Comparison of ENCODE assay signal across 10 mouse cellular contexts in genomic region chr8:10665821-10666283, GRCm38 (mm10).
DNase-seq lines count a peak whose midpoint lies in the region; ATAC-seq and TF ChIP-seq lines count a peak whose summit lies in the region.
"Had no signal": no experiment of that assay in that cellular context is flagged by ENCODE, and none has a peak within 500 bp of the region (broad histone marks: within the 10 kb centered on the region; RNA-seq: fewer than 3 reads in every experiment).

No protein-coding gene starts in this region.

- H3K27ac ChIP-seq in neural tube, embryonic 11.5 days (ENCODE audit: low read depth, low read length) = no peak overlapping the region
- no peak overlapping the region for H3K27ac ChIP-seq in hindbrain, embryonic 12.5 days
- no peak overlapping the region for H3K27ac ChIP-seq in neural tube, embryonic 14.5 days (ENCODE audit: low read depth, low read length)
- no peak overlapping the region for H3K27ac ChIP-seq in thymus, adult 2 months (ENCODE audit: control insufficient read depth, insufficient read depth, low read length)
- H3K27ac ChIP-seq: liver, embryonic 13.5 days had no signal

- H3K9ac ChIP-seq in neural tube, embryonic 11.5 days (ENCODE audit: low read length) = no peak overlapping the region
- H3K9ac ChIP-seq in hindbrain, embryonic 12.5 days = no peak overlapping the region
- H3K9ac ChIP-seq in neural tube, embryonic 14.5 days (replicated peaks; ENCODE audit: low read depth, low read length) = no peak overlapping the region
- H3K9ac ChIP-seq: embryonic facial prominence, embryonic 13.5 days; liver, embryonic 13.5 days had no signal

- H3K4me3 ChIP-seq in neural tube, embryonic 11.5 days (ENCODE audit: low read depth, low read length) = no peak overlapping the region
- H3K4me3 ChIP-seq in hindbrain, embryonic 12.5 days = no peak overlapping the region
- H3K4me3 ChIP-seq in neural tube, embryonic 14.5 days (ENCODE audit: low read depth, low read length) = no peak overlapping the region
- no peak overlapping the region for H3K4me3 ChIP-seq in thymus, adult 2 months (ENCODE audit: control insufficient read depth, insufficient read depth, low read length)
- H3K4me3 ChIP-seq: embryonic facial prominence, embryonic 13.5 days; liver, embryonic 13.5 days had no signal

- peak; percentile 14 for DNase-seq in neural tube, embryonic 11.5 days (ENCODE audit: low spot score)
- DNase-seq in neural tube, embryonic 10.5 days (ENCODE audit: extremely low spot score, low spot score) = no peak
- DNase-seq in brain, adult 2 months (ENCODE audit: low read depth, low spot score) = peak; percentile 18
- DNase-seq in adrenal gland, postnatal 36 days = no peak
- DNase-seq in thymus, adult 2 months = no peak
- DNase-seq: gastrocnemius, postnatal 36 days; liver, embryonic 13.5 days had no signal

- no peak for TF ChIP-seq POLR2A in thymus, adult 2 months (IDR thresholded peaks at IDR 0.05; ENCODE audit: control insufficient read depth, extremely low read depth, insufficient read depth, low read length, poor library complexity)

- no peak for TF ChIP-seq CTCF in thymus, adult 2 months (IDR thresholded peaks at IDR 0.05; ENCODE audit: borderline replicate concordance, control insufficient read depth, extremely low read depth, insufficient read depth, low read length, poor library complexity)

- H3K4me2 ChIP-seq in neural tube, embryonic 11.5 days (ENCODE audit: low read depth) = no peak overlapping the region
- H3K4me2 ChIP-seq in hindbrain, embryonic 12.5 days (replicated peaks) = no peak overlapping the region
- no peak overlapping the region for H3K4me2 ChIP-seq in neural tube, embryonic 14.5 days (ENCODE audit: low read depth, low read length)
- H3K4me2 ChIP-seq: embryonic facial prominence, embryonic 13.5 days; liver, embryonic 13.5 days had no signal

- ATAC-seq in neural tube, embryonic 11.5 days (ENCODE audit: insufficient read depth, low FRiP score, low TSS enrichment) = no peak
- 0 out of 2 replicates have a peak, but pooled peaks have one; percentile 55 for ATAC-seq in hindbrain, embryonic 12.5 days (ENCODE audit: low FRiP score)
- peak; percentile 79 for ATAC-seq in neural tube, embryonic 14.5 days (ENCODE audit: low read depth)

- no peaks in the 10 kb centered on the region for H3K36me3 ChIP-seq in neural tube, embryonic 11.5 days (ENCODE audit: control insufficient read depth, insufficient read depth, low read length)
- no peaks in the 10 kb centered on the region for H3K36me3 ChIP-seq in hindbrain, embryonic 12.5 days
- H3K36me3 ChIP-seq in neural tube, embryonic 14.5 days (ENCODE audit: control insufficient read depth, insufficient read depth, low read length) = no peaks in the 10 kb centered on the region
- no peaks in the 10 kb centered on the region for H3K36me3 ChIP-seq in thymus, adult 2 months (ENCODE audit: control insufficient read depth, insufficient read depth, low read length)
- H3K36me3 ChIP-seq: embryonic facial prominence, embryonic 13.5 days; liver, embryonic 13.5 days had no signal

- 14% methylated on average over 4 of the region's 4 CpGs for WGBS in neural tube, embryonic 11.5 days
- 16% methylated on average over 4 of the region's 4 CpGs for WGBS in hindbrain, embryonic 12.5 days
- 7% methylated on average over 4 of the region's 4 CpGs for WGBS in neural tube, embryonic 14.5 days
- 85% methylated on average over 4 of the region's 4 CpGs for WGBS in thymus, adult 2 months

- H3K4me1 ChIP-seq in neural tube, embryonic 11.5 days (ENCODE audit: control insufficient read depth, insufficient read depth, low read length) = peaks cover 11% of the 10 kb centered on the region
- peaks cover 27% of the 10 kb centered on the region for H3K4me1 ChIP-seq in hindbrain, embryonic 12.5 days
- no peaks in the 10 kb centered on the region; the same call in 1 of the 2 replicates for H3K4me1 ChIP-seq in neural tube, embryonic 14.5 days (ENCODE audit: control insufficient read depth, insufficient read depth, low read length)
- H3K4me1 ChIP-seq in thymus, adult 2 months (replicated peaks; ENCODE audit: control insufficient read depth, insufficient read depth, low read length) = no peaks in the 10 kb centered on the region

- no peaks in the 10 kb centered on the region for H3K27me3 ChIP-seq in neural tube, embryonic 11.5 days (ENCODE audit: control insufficient read depth, insufficient read depth, low read length)
- no peaks in the 10 kb centered on the region for H3K27me3 ChIP-seq in hindbrain, embryonic 12.5 days
- H3K27me3 ChIP-seq in neural tube, embryonic 14.5 days (ENCODE audit: control insufficient read depth, insufficient read depth, low read length) = no peaks in the 10 kb centered on the region
- H3K27me3 ChIP-seq in thymus, adult 2 months (ENCODE audit: control insufficient read depth, insufficient read depth, low read length) = no peaks in the 10 kb centered on the region
- H3K27me3 ChIP-seq: embryonic facial prominence, embryonic 13.5 days; liver, embryonic 13.5 days had no signal

- H3K9me3 ChIP-seq in neural tube, embryonic 11.5 days (ENCODE audit: control insufficient read depth, low read length) = no peaks in the 10 kb centered on the region
- no peaks in the 10 kb centered on the region; the same call in 1 of the 2 replicates for H3K9me3 ChIP-seq in hindbrain, embryonic 12.5 days (replicated peaks)
- H3K9me3 ChIP-seq in neural tube, embryonic 14.5 days (ENCODE audit: control insufficient read depth, low read length) = no peaks in the 10 kb centered on the region
- H3K9me3 ChIP-seq: embryonic facial prominence, embryonic 13.5 days; liver, embryonic 13.5 days had no signal

Comparison
In these comparisons a context has a peak if more than half of its experiments do, and no peak if none do; other contexts are left out.
1. DNase-seq: peak in neural tube, embryonic 11.5 days (single experiment) and brain, adult 2 months (single experiment); none in neural tube, embryonic 10.5 days (single experiment), adrenal gland, postnatal 36 days (0 of 2) and thymus, adult 2 months (single experiment).